Mouse (Mus musculus): ENCODE measurements at regions not wholly inside any gene's neighbourhood (a gene's known extent, or its start where the extent isn't known, plus 50 kb on each side); places are given as distances from the start of the nearest gene placed in this dataset.

DNA sequence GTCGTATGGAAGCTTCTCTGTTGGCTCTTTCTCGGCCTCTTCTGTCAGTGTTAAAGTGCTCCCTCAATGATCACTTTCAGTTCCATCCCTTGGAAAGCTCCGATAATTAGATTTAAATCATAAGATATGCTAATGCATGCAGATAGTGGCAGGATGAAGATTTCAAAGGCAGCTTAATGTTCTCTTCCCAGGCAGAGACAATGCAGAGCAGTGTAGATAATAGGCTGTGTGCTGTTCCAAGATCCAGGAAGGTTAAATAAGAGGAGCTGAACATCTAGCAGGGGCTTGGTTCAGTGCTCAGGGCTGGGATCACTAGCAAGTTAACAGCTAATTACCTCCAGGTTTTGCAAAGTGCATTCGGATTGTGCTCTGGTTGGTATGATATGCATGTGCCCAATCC lies 89.7 kb upstream of the A230072I06Rik start:
- H3K27ac ChIP-seq (ENCODE audit: low read depth, low read length), result no peak overlapping the region
- ATAC-seq (replicated peaks; ENCODE audit: low FRiP score) (no peak), DNase-seq (ENCODE audit: low spot score) (no peak)
- H3K4me3 ChIP-seq (ENCODE audit: low read depth, low read length), result no peak overlapping the region
- H3K9ac ChIP-seq (ENCODE audit: low read depth, low read length), result no peak overlapping the region
- H3K4me1 ChIP-seq (replicated peaks; ENCODE audit: control insufficient read depth, insufficient read depth, low read length), result no peaks in the 10 kb centered on the region
- 70% methylated on average over 4 of the region's 4 CpGs for WGBS
- H3K36me3 ChIP-seq (ENCODE audit: control insufficient read depth, insufficient read depth, low read length), result no peaks in the 10 kb centered on the region
- H3K9me3 ChIP-seq (ENCODE audit: control insufficient read depth, low read length), result no peaks in the 10 kb centered on the region
- H3K27me3 ChIP-seq (replicated peaks; ENCODE audit: control insufficient read depth, insufficient read depth, low read length), result no peaks in the 10 kb centered on the region
- no peak overlapping the region for H3K4me2 ChIP-seq

DNA sequence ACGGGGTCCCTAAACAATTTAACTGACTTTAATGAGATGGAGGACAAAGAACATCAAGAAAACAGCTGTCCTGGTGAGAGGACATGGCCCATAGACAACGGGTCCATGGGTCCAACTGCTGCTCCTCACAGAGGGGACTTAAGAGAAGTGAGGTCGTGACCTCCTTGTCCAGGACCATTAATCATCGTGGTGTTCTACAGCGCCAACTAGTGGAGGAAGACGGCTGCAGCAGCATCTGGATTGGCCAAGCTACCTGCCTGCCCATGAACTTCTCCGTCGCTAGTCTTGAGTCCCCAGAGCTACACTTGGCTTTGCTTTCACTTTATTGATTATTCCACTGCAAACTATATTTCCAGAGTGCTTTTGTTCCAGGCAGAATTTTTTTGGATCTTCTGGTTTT lies 86.6 kb upstream of the A230072I06Rik start:
- H3K9me3 ChIP-seq (ENCODE audit: control insufficient read depth, low read length), result no peaks in the 10 kb centered on the region
- H3K27me3 ChIP-seq (replicated peaks; ENCODE audit: control insufficient read depth, insufficient read depth, low read length), result no peaks in the 10 kb centered on the region
- H3K36me3 ChIP-seq (ENCODE audit: control insufficient read depth, insufficient read depth, low read length), result no peaks in the 10 kb centered on the region
- H3K27ac ChIP-seq (ENCODE audit: low read depth, low read length), result no peak overlapping the region
- H3K4me1 ChIP-seq (replicated peaks; ENCODE audit: control insufficient read depth, insufficient read depth, low read length), result no peaks in the 10 kb centered on the region
- DNase-seq (ENCODE audit: low spot score) (no peak), ATAC-seq (replicated peaks; ENCODE audit: low FRiP score) (no peak)
- H3K9ac ChIP-seq (ENCODE audit: low read depth, low read length), result no peak overlapping the region
- no peak overlapping the region for H3K4me2 ChIP-seq
- H3K4me3 ChIP-seq (ENCODE audit: low read depth, low read length), result no peak overlapping the region
- 27% methylated on average over 8 of the region's 8 CpGs for WGBS

DNA sequence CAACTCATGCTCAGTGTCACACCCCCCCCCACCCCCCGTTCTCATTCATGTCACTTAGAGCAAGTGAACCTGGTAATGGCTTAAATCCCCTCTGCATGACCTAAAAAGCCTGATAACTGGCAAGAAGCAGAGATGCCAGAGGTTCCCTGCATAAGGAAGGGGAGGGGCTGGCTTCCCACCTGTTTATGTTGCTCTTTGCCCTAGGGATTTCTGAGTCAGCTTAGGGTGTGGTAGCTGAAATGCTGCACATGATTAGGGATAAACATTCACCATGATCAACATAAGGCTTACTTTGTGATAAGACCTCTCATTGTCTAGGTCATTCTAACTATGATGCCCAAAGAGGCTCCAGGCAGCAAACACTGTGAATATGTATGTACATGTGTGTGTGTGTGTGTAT lies 72.7 kb upstream of the A230072I06Rik start:
- H3K36me3 ChIP-seq (ENCODE audit: control insufficient read depth, insufficient read depth, low read length), result no peaks in the 10 kb centered on the region
- H3K4me1 ChIP-seq (replicated peaks; ENCODE audit: control insufficient read depth, insufficient read depth, low read length), result no peaks in the 10 kb centered on the region
- no peak overlapping the region for H3K4me3 ChIP-seq (ENCODE audit: low read depth, low read length)
- no peak overlapping the region for H3K27ac ChIP-seq (ENCODE audit: low read depth, low read length)
- ATAC-seq (replicated peaks; ENCODE audit: low FRiP score) (no peak), DNase-seq (ENCODE audit: low spot score) (no peak)
- no peaks in the 10 kb centered on the region for H3K9me3 ChIP-seq (ENCODE audit: control insufficient read depth, low read length)
- no peaks in the 10 kb centered on the region for H3K27me3 ChIP-seq (replicated peaks; ENCODE audit: control insufficient read depth, insufficient read depth, low read length)
- 76% methylated on average over 1 of the region's 1 CpGs for WGBS
- no peak overlapping the region for H3K4me2 ChIP-seq
- no peak overlapping the region for H3K9ac ChIP-seq (ENCODE audit: low read depth, low read length)

DNA sequence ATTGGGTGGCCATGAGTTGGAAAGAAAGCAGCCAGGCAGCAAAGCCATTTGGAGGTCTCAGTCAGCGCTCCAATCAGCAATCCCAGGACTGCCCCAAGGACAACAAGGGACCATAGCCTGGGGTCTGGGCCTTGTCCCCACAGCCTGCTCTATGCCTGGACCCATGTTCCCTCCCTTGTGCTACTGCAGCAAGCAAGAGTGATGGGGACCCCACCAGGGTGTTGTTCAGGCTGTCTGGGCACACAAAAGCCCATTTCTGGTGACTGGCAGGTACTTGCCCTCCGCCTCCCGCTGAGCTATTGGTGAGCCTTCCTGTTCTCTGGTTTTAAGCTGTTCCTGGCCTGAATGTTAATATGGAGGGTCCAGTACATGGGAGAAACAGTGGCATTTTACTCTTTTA lies 71.2 kb upstream of the A230072I06Rik start:
- DNase-seq (ENCODE audit: low spot score) (no peak), ATAC-seq (replicated peaks; ENCODE audit: low FRiP score) (no peak)
- H3K27ac ChIP-seq (ENCODE audit: low read depth, low read length), result no peak overlapping the region
- 89% methylated on average over 3 of the region's 3 CpGs for WGBS
- H3K27me3 ChIP-seq (replicated peaks; ENCODE audit: control insufficient read depth, insufficient read depth, low read length), result no peaks in the 10 kb centered on the region
- no peaks in the 10 kb centered on the region for H3K36me3 ChIP-seq (ENCODE audit: control insufficient read depth, insufficient read depth, low read length)
- H3K9me3 ChIP-seq (ENCODE audit: control insufficient read depth, low read length), result no peaks in the 10 kb centered on the region
- H3K9ac ChIP-seq (ENCODE audit: low read depth, low read length), result no peak overlapping the region
- H3K4me3 ChIP-seq (ENCODE audit: low read depth, low read length), result no peak overlapping the region
- no peaks in the 10 kb centered on the region for H3K4me1 ChIP-seq (replicated peaks; ENCODE audit: control insufficient read depth, insufficient read depth, low read length)
- H3K4me2 ChIP-seq, result no peak overlapping the region

DNA sequence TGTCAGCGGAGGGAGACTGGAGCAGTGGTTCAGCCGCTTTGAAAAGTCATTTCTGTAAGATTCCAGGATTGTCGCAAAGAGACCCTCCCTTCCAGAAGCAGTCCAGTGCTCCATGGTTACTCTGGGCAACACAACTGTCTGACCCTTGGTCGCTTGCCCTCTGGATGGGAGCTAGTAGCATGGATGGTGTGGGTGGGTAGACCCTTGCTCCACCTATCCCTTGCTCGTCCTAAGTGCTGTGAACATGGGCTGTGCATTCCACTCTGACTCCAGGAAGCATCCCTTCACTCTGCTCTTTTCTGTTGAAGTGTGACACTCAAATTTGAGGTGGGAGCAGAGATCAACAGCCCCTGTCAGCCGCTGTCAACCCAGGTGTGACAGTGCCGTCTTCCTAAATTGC lies 64.8 kb upstream of the A230072I06Rik start:
- H3K27me3 ChIP-seq (replicated peaks; ENCODE audit: control insufficient read depth, insufficient read depth, low read length), result peaks cover 16% of the 10 kb centered on the region

DNA sequence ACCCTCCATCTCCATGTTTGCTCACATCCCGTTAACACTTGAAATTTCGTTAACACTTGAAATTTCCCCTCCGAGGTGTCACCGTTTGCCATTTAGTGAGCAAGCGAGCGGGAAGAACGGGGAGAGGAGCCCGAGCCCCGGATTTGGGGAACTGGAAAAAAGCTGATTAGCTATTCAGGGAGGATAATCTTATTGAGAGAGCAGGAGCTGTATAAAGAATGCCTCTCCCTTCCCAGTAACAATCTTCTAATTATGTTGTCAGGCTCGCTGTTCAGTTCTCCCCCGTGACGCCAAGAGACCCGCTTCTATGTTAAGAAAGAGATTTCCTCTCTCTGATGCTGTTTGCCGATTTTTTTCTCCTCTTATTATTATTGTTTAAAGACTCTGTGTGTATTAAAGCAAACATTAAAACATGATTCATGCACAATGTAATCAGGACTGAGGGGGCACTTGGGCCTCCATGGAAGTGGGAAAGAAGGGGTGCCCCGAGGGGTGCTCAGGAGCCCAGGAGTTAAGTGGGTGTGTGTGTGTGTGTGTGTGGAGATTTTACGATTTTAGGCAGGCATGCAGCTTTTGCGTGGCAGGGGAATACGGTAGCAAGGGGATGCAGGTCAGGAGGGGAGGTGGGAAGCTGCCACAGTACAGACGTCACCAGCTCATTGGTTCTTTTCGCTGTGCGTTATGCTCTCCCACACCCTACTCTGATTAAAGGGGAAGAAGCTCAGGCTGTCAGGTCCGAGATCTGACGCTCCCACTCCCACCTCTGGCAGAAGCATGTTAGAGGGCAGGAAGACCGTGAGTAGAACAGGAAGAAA lies 64.2 kb upstream of the A230072I06Rik start:
- 34% methylated on average over 24 of the region's 24 CpGs for WGBS
- ATAC-seq (replicated peaks; ENCODE audit: low FRiP score), result no peak
- H3K9ac ChIP-seq (ENCODE audit: low read depth, low read length), result no peak overlapping the region

More for the DNA sequence above, 64.8 kb upstream of the A230072I06Rik start:
- 58% methylated on average over 7 of the region's 7 CpGs for WGBS
- no peaks in the 10 kb centered on the region for H3K4me1 ChIP-seq (replicated peaks; ENCODE audit: control insufficient read depth, insufficient read depth, low read length)
- DNase-seq (ENCODE audit: low spot score), result no peak
- ATAC-seq (replicated peaks; ENCODE audit: low FRiP score), result no peak
- H3K36me3 ChIP-seq (ENCODE audit: control insufficient read depth, insufficient read depth, low read length), result no peaks in the 10 kb centered on the region
- H3K4me2 ChIP-seq, result no peak overlapping the region
- H3K9me3 ChIP-seq (ENCODE audit: control insufficient read depth, low read length), result no peaks in the 10 kb centered on the region
- H3K27ac ChIP-seq (ENCODE audit: low read depth, low read length), result no peak overlapping the region
- no peak overlapping the region for H3K4me3 ChIP-seq (ENCODE audit: low read depth, low read length)
- no peak overlapping the region for H3K9ac ChIP-seq (ENCODE audit: low read depth, low read length)

DNA sequence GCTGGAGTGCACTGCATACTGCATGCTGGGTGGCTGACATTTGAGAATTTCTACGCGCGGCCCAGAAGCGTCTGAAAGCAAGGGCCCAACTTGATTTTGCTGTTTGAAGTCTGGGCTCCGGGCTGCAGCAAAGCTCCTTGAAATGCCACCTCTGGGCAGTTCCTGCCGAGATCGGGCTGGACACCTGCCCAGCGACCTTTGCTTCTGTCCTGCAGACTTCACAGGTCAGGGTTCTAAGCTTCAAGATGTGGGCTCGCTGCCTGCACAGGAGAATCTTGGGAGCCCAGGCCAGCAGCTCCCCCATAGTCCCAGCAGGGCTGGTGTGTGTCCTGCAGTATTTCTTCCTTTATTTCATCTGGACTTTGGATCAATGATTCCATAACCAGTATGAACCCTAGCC lies 57.1 kb upstream of the A230072I06Rik start:
- Histone ChIP-seq H3K9ac (ENCODE audit: low read depth, low read length) (no peak overlapping the region), H3K27ac (ENCODE audit: low read depth, low read length) (no peak overlapping the region), H3K27me3 (replicated peaks; ENCODE audit: control insufficient read depth, insufficient read depth, low read length) (no peaks in the 10 kb centered on the region), H3K4me2 (no peak overlapping the region), H3K4me1 (replicated peaks; ENCODE audit: control insufficient read depth, insufficient read depth, low read length) (no peaks in the 10 kb centered on the region), H3K36me3 (ENCODE audit: control insufficient read depth, insufficient read depth, low read length) (no peaks in the 10 kb centered on the region), H3K9me3 (ENCODE audit: control insufficient read depth, low read length) (no peaks in the 10 kb centered on the region), H3K4me3 (ENCODE audit: low read depth, low read length) (no peak overlapping the region)
- WGBS, result 77% methylated on average over 9 of the region's 9 CpGs
- DNase-seq (ENCODE audit: low spot score), result no peak
- ATAC-seq (replicated peaks; ENCODE audit: low FRiP score), result no peak

More for the DNA sequence above, 64.2 kb upstream of the A230072I06Rik start:
- Histone ChIP-seq H3K4me1 (replicated peaks; ENCODE audit: control insufficient read depth, insufficient read depth, low read length) (no peaks in the 10 kb centered on the region), H3K36me3 (ENCODE audit: control insufficient read depth, insufficient read depth, low read length) (no peaks in the 10 kb centered on the region), H3K9me3 (ENCODE audit: control insufficient read depth, low read length) (no peaks in the 10 kb centered on the region), H3K27me3 (replicated peaks; ENCODE audit: control insufficient read depth, insufficient read depth, low read length) (peaks cover 16% of the 10 kb centered on the region), H3K27ac (ENCODE audit: low read depth, low read length) (no peak overlapping the region), H3K4me2 (no peak overlapping the region), H3K4me3 (ENCODE audit: low read depth, low read length) (no peak overlapping the region)
- no peak for DNase-seq (ENCODE audit: low spot score)

DNA sequence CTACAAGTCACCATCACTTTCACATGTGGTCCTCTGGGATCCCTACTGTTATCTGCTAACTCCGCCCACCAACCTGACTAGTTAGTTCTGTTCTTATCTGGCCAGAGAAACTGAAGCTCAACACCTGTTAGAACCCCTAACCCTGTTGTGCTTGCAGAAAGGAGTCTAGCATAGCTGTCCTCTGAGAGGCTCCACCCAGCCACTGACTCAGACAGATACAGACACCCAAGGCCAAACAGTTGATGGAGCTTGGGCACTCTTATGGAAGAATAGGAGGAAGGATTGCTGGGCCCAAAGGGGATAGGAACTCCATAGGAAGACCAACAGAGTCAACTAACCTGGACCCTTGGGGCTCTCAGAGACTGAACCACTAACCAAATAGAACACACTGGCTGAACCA lies 55.2 kb upstream of the A230072I06Rik start:
- Histone ChIP-seq H3K36me3 (ENCODE audit: control insufficient read depth, insufficient read depth, low read length) (no peaks in the 10 kb centered on the region), H3K9ac (ENCODE audit: low read depth, low read length) (no peak overlapping the region), H3K4me1 (replicated peaks; ENCODE audit: control insufficient read depth, insufficient read depth, low read length) (no peaks in the 10 kb centered on the region), H3K9me3 (ENCODE audit: control insufficient read depth, low read length) (no peaks in the 10 kb centered on the region), H3K27ac (ENCODE audit: low read depth, low read length) (no peak overlapping the region), H3K4me2 (no peak overlapping the region), H3K4me3 (ENCODE audit: low read depth, low read length) (no peak overlapping the region), H3K27me3 (replicated peaks; ENCODE audit: control insufficient read depth, insufficient read depth, low read length) (no peaks in the 10 kb centered on the region)
- DNase-seq (ENCODE audit: low spot score), result no peak
- 76% methylated on average over 1 of the region's 1 CpGs for WGBS
- ATAC-seq (replicated peaks; ENCODE audit: low FRiP score), result no peak

Data from liver, embryonic 11.5 days (tissue).